Mouse (Mus musculus) bone marrow, adult 2 months (tissue): ENCODE data around the gene Limk2. TPM values are rescaled to one million over a fixed set of nuclear protein-coding genes. Genes with fewer than 3 reads are reported as not detected.
A peak's percentile ranks its signal among the peaks of the same experiment; 100 is the strongest.

Source experiments
- H3K27ac ChIP-seq: fragments of 200-500 bp; 2 replicates; pipeline ENCODE4 v1.5.1; 2012; ENCODE audit warnings: low read depth, mild to moderate bottlenecking, control low read depth, inconsistent platforms, low read length; ENCODE audit not compliant: control insufficient read depth, poor library complexity, insufficient read depth
- H3K4me1 ChIP-seq: fragments of 200-500 bp; 2 replicates; pipeline ENCODE4 v1.6.1; 2011; ENCODE audit warnings: low read length; ENCODE audit not compliant: control insufficient read depth, insufficient read depth
- H3K4me3 ChIP-seq: fragments of 200-500 bp; replicated peaks from 2 replicates; pipeline ENCODE3; 2011; ENCODE audit warnings: mild to moderate bottlenecking, low read depth, low read length, control low read depth; ENCODE audit not compliant: control insufficient read depth
- CTCF ChIP-seq: fragments of 200-500 bp; IDR thresholded peaks from 2 replicates; pipeline ENCODE4 v1.5.1; 2011; ENCODE audit warnings: low read length, control low read depth; ENCODE audit not compliant: control insufficient read depth, insufficient read depth
- POLR2A ChIP-seq: fragments of 200-500 bp; IDR thresholded peaks from 2 replicates; pipeline ENCODE4 v1.6.1; 2011; ENCODE audit warnings: low read depth, mild to moderate bottlenecking, control low read depth, low read length, borderline replicate concordance; ENCODE audit not compliant: control insufficient read depth
- WGBS: fragments of 180-500 bp; shearing (Covaris S2); methylation state at CpG from one replicate; pipeline ENCODE4 v1.1.7; 2018; 5-methylcytosine and 5-hydroxymethylcytosine counted together
- polyA plus RNA-seq: library from polyadenylated mRNA; stranded (reverse); fragments of >200 nt; gene quantifications from 2 replicates; pipeline ENCODE4 v1.2.4, GENCODE M21; 2011; ENCODE audit warnings: low replicate concordance; ENCODE audit not compliant: missing spikeins, insufficient read depth, insufficient read length

Limk2 gene
- polyA plus RNA-seq, 1 experiment = 60.1 TPM

- 79% methylated on average over 7 of the region's 7 CpGs for WGBS
These were observed 34.7 kb downstream of the Limk2 start for GRCm38 (mm10) chr11:3374293-3374645.

GRCm38 (mm10) chr11:3373591-3374292 lies 35.2 kb downstream of the Limk2 start:
- WGBS = 60% methylated on average over 7 of the region's 7 CpGs
- no peaks in the 10 kb centered on the region for H3K4me1 ChIP-seq
- TF ChIP-seq CTCF (no peak), POLR2A (no peak)
- H3K27ac ChIP-seq = no peak overlapping the region
- H3K4me3 ChIP-seq = no peak overlapping the region

More at GRCm38 (mm10) chr11:3374293-3374645, 34.7 kb downstream of the Limk2 start:
- H3K4me1 ChIP-seq = no peaks in the 10 kb centered on the region
- no peak overlapping the region for H3K27ac ChIP-seq
- no peak for TF ChIP-seq POLR2A
- no peak for TF ChIP-seq CTCF
- no peak overlapping the region for H3K4me3 ChIP-seq

DNA sequence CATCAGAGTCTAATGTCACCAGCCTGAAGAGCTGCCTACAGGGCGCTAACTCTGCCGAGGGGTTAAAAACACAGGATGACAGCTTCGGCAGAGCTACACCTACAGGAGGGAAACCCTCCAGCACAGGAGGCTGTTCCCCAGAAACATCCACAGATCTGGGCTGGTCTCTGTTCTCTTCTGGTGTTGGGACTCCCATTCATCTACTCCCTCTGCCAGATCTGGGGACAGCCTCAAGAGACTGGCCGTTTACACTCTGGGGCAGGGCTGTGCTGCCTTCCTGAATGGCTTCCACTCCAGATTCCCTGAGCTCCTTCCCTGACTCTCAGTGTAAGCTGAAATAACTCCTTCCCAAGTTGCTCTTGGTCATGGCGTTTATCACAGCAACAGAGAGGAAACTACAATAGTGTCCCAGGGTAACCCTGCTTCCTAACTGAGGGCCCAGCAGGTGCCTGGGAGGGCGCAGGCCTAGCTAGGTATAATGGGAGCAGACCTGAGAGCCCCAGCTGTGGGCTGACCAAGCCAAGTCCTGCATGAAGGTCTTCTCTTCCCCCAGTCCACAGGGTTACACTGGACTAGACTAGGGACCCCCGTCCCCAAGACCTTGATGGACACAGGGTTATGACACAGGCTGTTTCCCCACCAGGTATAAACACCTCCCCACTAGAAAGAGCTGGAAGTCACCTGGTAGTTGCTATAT lies 37.2 kb downstream of the Limk2 start:
- no peak for TF ChIP-seq POLR2A
- no peak for TF ChIP-seq CTCF
- no peak overlapping the region for H3K27ac ChIP-seq
- WGBS = 29% methylated on average over 7 of the region's 7 CpGs

DNA sequence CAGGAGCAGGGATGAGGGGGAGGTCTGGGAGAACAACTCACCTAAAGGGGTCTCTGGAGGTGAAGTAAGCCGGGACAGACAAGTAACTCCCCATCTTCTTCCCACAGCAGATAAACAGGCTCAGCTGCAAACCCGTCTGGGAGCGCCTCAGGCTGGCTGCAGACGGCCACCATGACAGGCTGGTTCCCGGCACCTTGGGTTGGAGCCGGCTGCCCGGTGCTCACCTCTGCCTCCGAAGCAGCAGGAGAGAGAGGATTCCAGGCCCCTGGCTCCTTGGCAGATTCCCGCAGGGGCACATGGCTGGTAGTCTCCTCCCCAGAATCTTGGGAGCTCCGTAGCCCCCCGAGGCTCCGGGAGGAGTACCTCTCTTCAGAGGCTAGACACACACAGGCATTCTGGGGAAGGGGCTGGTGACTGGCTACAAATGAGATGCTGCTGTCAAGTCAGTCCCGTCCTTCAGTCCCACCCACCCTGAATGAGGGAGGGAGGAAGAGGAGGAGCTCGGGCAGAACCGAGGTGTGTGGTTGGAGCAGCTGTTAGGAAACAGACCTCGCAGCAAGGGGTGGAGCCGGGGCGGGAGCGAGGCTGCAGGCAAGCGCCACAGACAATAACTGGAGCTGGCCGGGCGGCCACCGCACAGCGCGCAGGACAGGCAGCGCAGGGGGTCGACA lies 37.9 kb downstream of the Limk2 start:
- 7% methylated on average over 27 of the region's 27 CpGs for WGBS
- no peak overlapping the region for H3K27ac ChIP-seq

More for the DNA sequence above, 37.2 kb downstream of the Limk2 start:
- Histone ChIP-seq H3K4me1 (no peaks in the 10 kb centered on the region), H3K4me3 (peak overlapping the region; percentile 39)

DNA sequence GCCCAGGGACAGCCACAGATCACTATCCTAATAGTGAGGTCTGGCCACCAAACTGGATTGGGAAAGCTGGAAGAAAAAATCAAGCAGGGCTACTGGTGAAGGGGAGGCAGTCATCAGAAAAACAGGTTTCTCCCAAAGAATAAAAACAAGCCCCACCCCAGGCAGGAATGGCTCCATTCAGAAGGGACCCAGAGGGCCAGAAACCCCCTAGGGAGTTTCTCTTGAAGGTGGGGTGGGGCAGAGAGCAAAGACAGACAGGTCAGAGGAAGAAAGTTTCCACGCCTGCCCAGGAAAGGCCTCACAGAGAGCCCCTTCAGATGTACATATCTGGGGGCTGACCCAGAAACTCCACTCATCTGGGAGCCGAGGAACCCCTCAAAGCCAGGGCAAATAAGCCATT lies 38.8 kb downstream of the Limk2 start:
- no peak for TF ChIP-seq POLR2A
- no peak for TF ChIP-seq CTCF
- no peak overlapping the region for H3K27ac ChIP-seq
- H3K4me3 ChIP-seq = no peak overlapping the region
- H3K4me1 ChIP-seq = no peaks in the 10 kb centered on the region
- WGBS = 77% methylated on average over 2 of the region's 2 CpGs

More for the DNA sequence above, 37.9 kb downstream of the Limk2 start:
- TF ChIP-seq CTCF (no peak), POLR2A (no peak)
- Histone ChIP-seq H3K4me3 (peak overlapping the region; percentile 39), H3K4me1 (no peaks in the 10 kb centered on the region)

DNA sequence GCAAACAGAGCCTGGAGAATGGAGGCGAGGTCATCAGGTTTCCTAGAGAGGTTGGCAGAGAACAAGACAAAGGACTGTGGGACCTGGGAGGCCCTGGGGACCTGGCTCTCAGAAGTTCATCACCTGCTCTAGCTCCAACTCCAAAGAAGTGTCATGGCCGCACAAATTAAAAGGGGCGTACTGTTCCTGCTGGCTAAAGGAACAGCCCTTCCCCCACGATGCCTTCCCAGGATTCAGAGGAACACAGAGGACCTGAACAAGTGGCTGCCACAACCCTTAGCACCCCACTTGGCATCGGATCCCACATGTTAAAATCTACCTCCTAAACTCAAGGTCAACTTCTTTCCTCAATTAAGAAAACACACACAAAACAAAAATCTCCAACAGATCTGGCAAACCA lies 39.5 kb downstream of the Limk2 start:
- H3K27ac ChIP-seq = no peak overlapping the region
- TF ChIP-seq CTCF (no peak), POLR2A (no peak)
- no peak overlapping the region for H3K4me3 ChIP-seq
- H3K4me1 ChIP-seq = no peaks in the 10 kb centered on the region
- 84% methylated on average over 5 of the region's 5 CpGs for WGBS

DNA sequence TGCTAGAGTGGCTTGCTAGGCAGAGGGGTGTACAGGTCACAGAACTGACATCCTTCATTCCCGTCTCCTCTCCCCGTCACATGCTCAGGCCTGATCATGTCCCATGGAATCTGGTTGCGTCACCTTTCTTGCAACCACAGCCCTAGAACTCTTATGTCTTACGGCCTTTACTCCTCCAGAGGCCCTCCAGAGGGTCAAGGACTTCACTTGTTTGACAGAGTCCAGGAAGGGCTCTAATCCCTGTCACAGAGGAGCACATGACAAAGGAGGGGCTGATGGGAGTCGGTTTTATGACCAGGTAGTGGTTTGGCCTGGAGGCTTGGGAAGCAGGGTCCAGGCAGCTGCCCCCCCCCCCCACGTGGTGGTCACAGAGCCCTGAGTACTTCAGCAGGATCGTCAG lies 40.0 kb downstream of the Limk2 start:
- no peak overlapping the region for H3K4me3 ChIP-seq
- 69% methylated on average over 7 of the region's 7 CpGs for WGBS
- no peaks in the 10 kb centered on the region for H3K4me1 ChIP-seq
- TF ChIP-seq CTCF = no peak
- TF ChIP-seq POLR2A = no peak
- no peak overlapping the region for H3K27ac ChIP-seq

DNA sequence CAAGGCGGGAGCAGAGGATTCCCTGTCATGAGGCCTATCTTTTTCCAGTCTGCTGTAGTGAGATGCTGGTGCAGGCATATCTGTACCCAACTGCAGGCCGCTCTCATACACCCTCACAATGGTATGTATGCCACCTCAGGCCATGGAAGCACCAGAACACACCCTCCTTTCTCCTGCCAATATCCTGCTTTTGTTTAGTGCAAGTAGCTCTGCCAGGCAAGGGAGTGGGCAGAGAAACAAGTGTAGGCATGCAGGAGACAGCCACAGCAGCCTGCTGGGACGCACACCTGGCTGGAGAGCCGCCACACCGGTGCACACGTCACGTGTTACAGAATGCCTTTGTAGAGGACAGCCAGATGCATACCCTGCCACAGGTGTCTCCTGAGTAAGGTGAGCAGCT lies 42.6 kb downstream of the Limk2 start:
- no peak overlapping the region for H3K4me3 ChIP-seq
- TF ChIP-seq POLR2A = no peak
- TF ChIP-seq CTCF = no peak
- H3K4me1 ChIP-seq = no peaks in the 10 kb centered on the region
- H3K27ac ChIP-seq = no peak overlapping the region
- 91% methylated on average over 7 of the region's 7 CpGs for WGBS
